Mouse (Mus musculus): ENCODE measurements around the gene Slc31a2. TPM values are rescaled to one million over a fixed set of nuclear protein-coding genes. Genes with fewer than 3 reads are reported as not detected.

The Slc31a2 gene
- total RNA-seq, 2 experiments from 2014 or later = 9.2 to 9.7 TPM

GRCm38 (mm10) chr4:62313641-62314211 is 51.4 kb downstream of the Slc31a2 start:
- no peak for DNase-seq (ENCODE audit: low spot score in 2 of 2)

- DNase-seq (ENCODE audit: low spot score in 2 of 2) = no peak
These were observed 52.2 kb downstream of the Slc31a2 start for GRCm38 (mm10) chr4:62314516-62314915.

- no peak for DNase-seq (ENCODE audit: low spot score in 2 of 2)
These were observed 54.1 kb downstream of the Slc31a2 start for GRCm38 (mm10) chr4:62316456-62316855.

GRCm38 (mm10) chr4:62318294-62318693 is 55.9 kb downstream of the Slc31a2 start:
- no peak for DNase-seq (ENCODE audit: low spot score in 2 of 2)

- no peak for DNase-seq (ENCODE audit: low spot score in 2 of 2)
These were observed 60.3 kb downstream of the Slc31a2 start for GRCm38 (mm10) chr4:62322684-62323083.

- DNase-seq (ENCODE audit: low spot score in 2 of 2) = no peak
These were observed 63.7 kb downstream of the Slc31a2 start for GRCm38 (mm10) chr4:62326111-62326510.

- no peak for DNase-seq (ENCODE audit: low spot score in 2 of 2)
These were observed 66.7 kb downstream of the Slc31a2 start for GRCm38 (mm10) chr4:62328941-62329660.

- DNase-seq (ENCODE audit: low spot score in 2 of 2) = no peak
These were observed 69.6 kb downstream of the Slc31a2 start for GRCm38 (mm10) chr4:62331977-62332376.

GRCm38 (mm10) chr4:62338536-62338935 is 76.2 kb downstream of the Slc31a2 start:
- no peak for DNase-seq (ENCODE audit: low spot score in 2 of 2)

GRCm38 (mm10) chr4:62344000-62344399 is 81.6 kb downstream of the Slc31a2 start:
- DNase-seq (ENCODE audit: low spot score in 2 of 2) = peak in 1 of 2 experiments; percentile 19

GRCm38 (mm10) chr4:62345827-62346226 is 83.5 kb downstream of the Slc31a2 start:
- no peak for DNase-seq (ENCODE audit: low spot score in 2 of 2)

GRCm38 (mm10) chr4:62347605-62348328 is 85.4 kb downstream of the Slc31a2 start:
- no peak for DNase-seq (ENCODE audit: low spot score in 2 of 2)

Other genes with a start within 250 kb of the Slc31a2 start
- not detected for gene Mup20, start 208.4 kb upstream of the Slc31a2 start, total RNA-seq (2021)
- gene Mup3, start 175.2 kb upstream of the Slc31a2 start, total RNA-seq (2021) = not detected
- gene Mup21, start 111.7 kb upstream of the Slc31a2 start, total RNA-seq (2021) = not detected
- 10 to 100 TPM; 23.0 to 25.6 TPM for gene Zfp37, start 31.5 kb upstream of the Slc31a2 start, total RNA-seq (2021)
- gene Fkbp15, start 98.0 kb downstream of the Slc31a2 start, total RNA-seq (2021) = 10 to 100 TPM; 38.2 to 38.4 TPM
- 10 to 100 TPM; 10.5 to 11.2 TPM for gene Slc31a1, start 98.2 kb downstream of the Slc31a2 start, total RNA-seq (2021)
- 10 to 100 TPM; 48.0 to 48.8 TPM for gene Cdc26, start 146.1 kb downstream of the Slc31a2 start, total RNA-seq (2021)
- gene Prpf4, start 146.2 kb downstream of the Slc31a2 start, total RNA-seq (2021) = 10 to 100 TPM; 12.8 to 13.5 TPM
- gene Rnf183, start 172.7 kb downstream of the Slc31a2 start, total RNA-seq (2021) = not detected
- gene Wdr31, start 208.3 kb downstream of the Slc31a2 start, total RNA-seq (2021) = 1 to 10 TPM; 6.1 to 8.5 TPM
- under 1 TPM; 0.25 to 0.72 TPM for gene Bspry, start 217.5 kb downstream of the Slc31a2 start, total RNA-seq (2021)
- 10 to 100 TPM in 1 of 2 experiments, 1 to 10 TPM in 1; 9.3 to 11.1 TPM for gene Hdhd3, start 240.9 kb downstream of the Slc31a2 start, total RNA-seq (2021)

All from layer of hippocampus, adult 18-20 months (tissue).